In genomic region chr4:29034406-29034805, GRCm38 (mm10) we compare ENCODE assay signal across 17 mouse cellular contexts.
DNase-seq lines count a peak whose midpoint lies in the region; ATAC-seq and TF ChIP-seq lines count a peak whose summit lies in the region.
"Had no signal": no experiment of that assay in that cellular context is flagged by ENCODE, and none has a peak within 500 bp of the region (broad histone marks: within the 10 kb centered on the region; RNA-seq: fewer than 3 reads in every experiment).

No protein-coding gene starts in this region.

- H3K4me2 ChIP-seq in heart, embryonic 11.5 days, result no peak overlapping the region
- no peak overlapping the region for H3K4me2 ChIP-seq in lung, postnatal 0 days (replicated peaks; ENCODE audit: low read depth, low read length)
- H3K4me2 ChIP-seq: embryonic facial prominence, embryonic 12.5 days; forebrain, embryonic 13.5 days; forebrain, embryonic 15.5 days had no signal

- H3K9ac ChIP-seq in heart, embryonic 11.5 days (ENCODE audit: low read depth, low read length), result no peak overlapping the region
- no peak overlapping the region for H3K9ac ChIP-seq in lung, postnatal 0 days (replicated peaks; ENCODE audit: low read depth)
- H3K9ac ChIP-seq: embryonic facial prominence, embryonic 12.5 days; forebrain, embryonic 13.5 days; forebrain, embryonic 15.5 days; forebrain, postnatal 0 days had no signal

- TF ChIP-seq CTCF in lung, postnatal 0 days (IDR thresholded peaks at IDR 0.05), result no peak

- H3K9me3 ChIP-seq in heart, embryonic 11.5 days (replicated peaks; ENCODE audit: control insufficient read depth, low read length), result no peaks in the 10 kb centered on the region; the same call in 1 of the 2 replicates
- no peaks in the 10 kb centered on the region for H3K9me3 ChIP-seq in lung, postnatal 0 days (ENCODE audit: low read length)
- H3K9me3 ChIP-seq: forebrain, embryonic 13.5 days; forebrain, embryonic 15.5 days had no signal

- H3K4me3 ChIP-seq in heart, embryonic 11.5 days (ENCODE audit: low read depth, low read length), result no peak overlapping the region
- H3K4me3 ChIP-seq in lung, postnatal 0 days (ENCODE audit: low read depth, low read length), result no peak overlapping the region
- H3K4me3 ChIP-seq: embryonic facial prominence, embryonic 10.5 days; embryonic facial prominence, embryonic 12.5 days; forebrain, embryonic 13.5 days; forebrain, embryonic 15.5 days had no signal

- no peaks in the 10 kb centered on the region for H3K27me3 ChIP-seq in heart, embryonic 11.5 days (ENCODE audit: control insufficient read depth, insufficient read depth, low read length)
- no peaks in the 10 kb centered on the region for H3K27me3 ChIP-seq in lung, postnatal 0 days (replicated peaks; ENCODE audit: insufficient read depth, low read length)
- H3K27me3 ChIP-seq: embryonic facial prominence, embryonic 12.5 days; forebrain, embryonic 13.5 days; forebrain, embryonic 15.5 days had no signal

- peak; percentile 45 to 66 for DNase-seq in cerebellum, postnatal 14 days
- DNase-seq in cerebellum, adult 18-20 months, result no peak
- DNase-seq in heart, adult 9 months (ENCODE audit: low spot score in 2 of 2), result no peak
- peak; percentile 6 for DNase-seq in lung, postnatal 0 days (ENCODE audit: low spot score)
- no peak for DNase-seq in lung, adult 18-20 months
- no peak for DNase-seq in frontal cortex, postnatal 10 days (ENCODE audit: low spot score in 2 of 2)
- DNase-seq: adrenal gland, adult 2 months; adrenal gland, postnatal 10 days; adrenal gland, postnatal 25 days; cerebellum, adult 11-12 months; cerebellum, adult 9-10 months; forebrain, postnatal 0 days had no signal

- no peaks in the 10 kb centered on the region for H3K4me1 ChIP-seq in heart, embryonic 11.5 days (ENCODE audit: control insufficient read depth, insufficient read depth, low read length)
- H3K4me1 ChIP-seq in lung, postnatal 0 days (ENCODE audit: insufficient read depth, low read depth, low read length), result no peaks in the 10 kb centered on the region
- H3K4me1 ChIP-seq: embryonic facial prominence, embryonic 10.5 days; embryonic facial prominence, embryonic 12.5 days; forebrain, embryonic 13.5 days; forebrain, embryonic 15.5 days had no signal

- 85% methylated on average over 1 of the region's 1 CpGs for WGBS in heart, embryonic 11.5 days (ENCODE audit: insufficient replicate concordance)
- 88% methylated on average over 1 of the region's 1 CpGs for WGBS in lung, postnatal 0 days

- H3K27ac ChIP-seq in heart, embryonic 11.5 days (ENCODE audit: low read depth, low read length), result peak overlapping the region; percentile 17; the same call in 1 of the 2 replicates
- no peak overlapping the region for H3K27ac ChIP-seq in lung, postnatal 0 days (ENCODE audit: low read length)
- H3K27ac ChIP-seq: embryonic facial prominence, embryonic 10.5 days; embryonic facial prominence, embryonic 12.5 days; forebrain, embryonic 13.5 days; forebrain, embryonic 15.5 days had no signal

- ATAC-seq in heart, embryonic 11.5 days (replicated peaks; ENCODE audit: insufficient number of reproducible peaks, low FRiP score, low TSS enrichment), result no peak
- ATAC-seq in lung, postnatal 0 days, result no peak
- ATAC-seq: forebrain, embryonic 13.5 days; forebrain, embryonic 15.5 days; forebrain, postnatal 0 days had no signal

- TF ChIP-seq EP300 in lung, postnatal 0 days (IDR thresholded peaks at IDR 0.05), result no peak

- no peaks in the 10 kb centered on the region for H3K36me3 ChIP-seq in heart, embryonic 11.5 days (ENCODE audit: control insufficient read depth, insufficient read depth, low read length)
- no peaks in the 10 kb centered on the region for H3K36me3 ChIP-seq in lung, postnatal 0 days (ENCODE audit: insufficient read depth, low read length)
- H3K36me3 ChIP-seq: embryonic facial prominence, embryonic 10.5 days; embryonic facial prominence, embryonic 12.5 days; forebrain, embryonic 15.5 days had no signal

Comparison
In these comparisons a context has a peak if more than half of its experiments do, and no peak if none do; other contexts are left out.
1. DNase-seq: peak in cerebellum, postnatal 14 days (2 of 2) and lung, postnatal 0 days (single experiment); none in cerebellum, adult 18-20 months (0 of 2), heart, adult 9 months (0 of 2), lung, adult 18-20 months (0 of 2) and frontal cortex, postnatal 10 days (0 of 2).